Mouse (Mus musculus): ENCODE data around the gene Card11. TPM values are rescaled to one million over a fixed set of nuclear protein-coding genes. Genes with fewer than 3 reads are reported as not detected.

The Card11 gene
- polyA plus RNA-seq, 1 experiment from 2014 or later, result not detected

GRCm38 (mm10) chr5:140872532-140873038 is 127.8 kb downstream of the Card11 start:
- DNase-seq (ENCODE audit: low read depth, low spot score) (no peak), ATAC-seq (no peak)
- H3K27me3 ChIP-seq, result peaks cover 4% of the 10 kb centered on the region
- TF ChIP-seq CTCF (IDR thresholded peaks at IDR 0.05), result no peak
- POLR2A ChIA-PET, result no interaction called here
- in situ Hi-C loops (cut with MboI; ENCODE audit: low pct_unique_long_range_greater_than_20kb), result loop anchor here (10.0 kb wide), 1 partner anchor 202 kb away; no protein-coding TSS in a partner anchor
- CTCF ChIA-PET, result interaction anchor here (1.9 kb wide), 1 partner anchor 25 kb away, joined by 7 read pairs; no protein-coding TSS in a partner anchor

GRCm38 (mm10) chr5:140871241-140871640 is 129.1 kb downstream of the Card11 start:
- TF ChIP-seq CTCF (IDR thresholded peaks at IDR 0.05), result no peak
- POLR2A ChIA-PET, result no interaction called here
- CTCF ChIA-PET, result interaction anchor here (1.9 kb wide), 1 partner anchor 23 kb away, joined by 7 read pairs; no protein-coding TSS in a partner anchor
- no peak for ATAC-seq
- H3K27me3 ChIP-seq, result peaks cover 4% of the 10 kb centered on the region
- in situ Hi-C loops (cut with MboI; ENCODE audit: low pct_unique_long_range_greater_than_20kb), result loop anchor here (10.0 kb wide), 1 partner anchor 204 kb away; no protein-coding TSS in a partner anchor
- DNase-seq (ENCODE audit: low read depth, low spot score), result no peak

- H3K27me3 ChIP-seq, result peaks cover 4% of the 10 kb centered on the region
- in situ Hi-C loops (cut with MboI; ENCODE audit: low pct_unique_long_range_greater_than_20kb), result no loop called here
- peak; percentile 78 for TF ChIP-seq CTCF (IDR thresholded peaks at IDR 0.05)
- no peak for ATAC-seq
- CTCF ChIA-PET, result interaction anchor here (1.0 to 2.2 kb wide), 5 partner anchors 9 to 19 kb away, joined by 3 to 10 read pairs (median 4); no protein-coding TSS in a partner anchor
- POLR2A ChIA-PET, result no interaction called here
- no peak for DNase-seq (ENCODE audit: low read depth, low spot score)
These were observed 131.3 kb downstream of the Card11 start for GRCm38 (mm10) chr5:140869034-140869433.

- peak; percentile 51 for TF ChIP-seq CTCF (IDR thresholded peaks at IDR 0.05)
- in situ Hi-C loops (cut with MboI; ENCODE audit: low pct_unique_long_range_greater_than_20kb), result loop anchor here (5.0 kb wide), 1 partner anchor 1458 kb away; no protein-coding TSS in a partner anchor
- ChIA-PET CTCF (interaction anchor here (1.7 to 5.0 kb wide), 3 partner anchors 9 to 14 kb away, joined by 5 to 26 read pairs (median 10); no protein-coding TSS in a partner anchor), POLR2A (no interaction called here)
- H3K27me3 ChIP-seq, result peaks cover 3% of the 10 kb centered on the region
- DNase-seq (ENCODE audit: low read depth, low spot score), result no peak
- no peak for ATAC-seq
These were observed 140.7 kb downstream of the Card11 start for GRCm38 (mm10) chr5:140859730-140860129.

- DNase-seq (ENCODE audit: low read depth, low spot score) (no peak), ATAC-seq (no peak)
- POLR2A ChIA-PET, result no interaction called here
- peak; percentile 29 for TF ChIP-seq CTCF (IDR thresholded peaks at IDR 0.05)
- H3K27me3 ChIP-seq, result peaks cover 3% of the 10 kb centered on the region
- in situ Hi-C loops (cut with MboI; ENCODE audit: low pct_unique_long_range_greater_than_20kb), result loop anchor here (5.0 kb wide), 1 partner anchor 1459 kb away; no protein-coding TSS in a partner anchor
- CTCF ChIA-PET, result interaction anchor here (0.6 to 5.0 kb wide), 4 partner anchors 10 to 108 kb away, joined by 3 to 26 read pairs (median 4); no protein-coding TSS in a partner anchor
These were observed 142.0 kb downstream of the Card11 start for GRCm38 (mm10) chr5:140858335-140858734.

GRCm38 (mm10) chr5:140857432-140858154 is 142.8 kb downstream of the Card11 start:
- ChIA-PET CTCF (interaction anchor here (0.6 to 5.0 kb wide), 7 partner anchors 9 to 366 kb away, joined by 3 to 26 read pairs (median 4); no protein-coding TSS in a partner anchor), POLR2A (no interaction called here)
- ATAC-seq (no peak), DNase-seq (ENCODE audit: low read depth, low spot score) (no peak)
- peak; percentile 61 for TF ChIP-seq CTCF (IDR thresholded peaks at IDR 0.05)
- in situ Hi-C loops (cut with MboI; ENCODE audit: low pct_unique_long_range_greater_than_20kb), result loop anchor here (5.0 kb wide), 1 partner anchor 1460 kb away; no protein-coding TSS in a partner anchor
- peaks cover 3% of the 10 kb centered on the region for H3K27me3 ChIP-seq

- CTCF ChIA-PET, result interaction anchor here (0.8 to 5.0 kb wide), 5 partner anchors 10 to 106 kb away, joined by 3 to 26 read pairs (median 3); no protein-coding TSS in a partner anchor
- TF ChIP-seq CTCF (IDR thresholded peaks at IDR 0.05), result no peak
- POLR2A ChIA-PET, result no interaction called here
- in situ Hi-C loops (cut with MboI; ENCODE audit: low pct_unique_long_range_greater_than_20kb), result loop anchor here (5.0 kb wide), 1 partner anchor 1461 kb away; no protein-coding TSS in a partner anchor
- H3K27me3 ChIP-seq, result peaks cover 14% of the 10 kb centered on the region
- ATAC-seq, result no peak
- no peak for DNase-seq (ENCODE audit: low read depth, low spot score)
These were observed 144.4 kb downstream of the Card11 start for GRCm38 (mm10) chr5:140855909-140856530.

- DNase-seq (ENCODE audit: low read depth, low spot score), result no peak
- ChIA-PET CTCF (interaction anchor here (1.0 kb wide), 1 partner anchor 14 kb away, joined by 4 read pairs; no protein-coding TSS in a partner anchor), POLR2A (no interaction called here)
- no peak for TF ChIP-seq CTCF (IDR thresholded peaks at IDR 0.05)
- in situ Hi-C loops (cut with MboI; ENCODE audit: low pct_unique_long_range_greater_than_20kb), result loop anchor here (5.0 kb wide), 1 partner anchor 1463 kb away; no protein-coding TSS in a partner anchor
- peaks cover 15% of the 10 kb centered on the region for H3K27me3 ChIP-seq
- no peak for ATAC-seq
These were observed 145.7 kb downstream of the Card11 start for GRCm38 (mm10) chr5:140854700-140855099.

GRCm38 (mm10) chr5:140853723-140854122 is 146.7 kb downstream of the Card11 start:
- ATAC-seq, result no peak

GRCm38 (mm10) chr5:140852435-140852996 is 147.9 kb downstream of the Card11 start:
- TF ChIP-seq CTCF (IDR thresholded peaks at IDR 0.05), result no peak
- CTCF ChIA-PET, result interaction anchor here (1.8 kb wide), 1 partner anchor 103 kb away, joined by 5 read pairs; no protein-coding TSS in a partner anchor
- no peak for ATAC-seq

More at GRCm38 (mm10) chr5:140853723-140854122, 146.7 kb downstream of the Card11 start:
- ChIA-PET CTCF (no interaction called here), POLR2A (no interaction called here)
- peaks cover 14% of the 10 kb centered on the region for H3K27me3 ChIP-seq
- TF ChIP-seq CTCF (IDR thresholded peaks at IDR 0.05), result no peak
- in situ Hi-C loops (cut with MboI; ENCODE audit: low pct_unique_long_range_greater_than_20kb), result no loop called here
- no peak for DNase-seq (ENCODE audit: low read depth, low spot score)

More at GRCm38 (mm10) chr5:140852435-140852996, 147.9 kb downstream of the Card11 start:
- H3K27me3 ChIP-seq, result peaks cover 11% of the 10 kb centered on the region
- no peak for DNase-seq (ENCODE audit: low read depth, low spot score)
- in situ Hi-C loops (cut with MboI; ENCODE audit: low pct_unique_long_range_greater_than_20kb), result no loop called here
- POLR2A ChIA-PET, result no interaction called here

Data from Patski (cell line).